Mouse (Mus musculus): ENCODE measurements around the gene Vpreb3.

- no peak for TF ChIP-seq EP300 (IDR thresholded peaks at IDR 0.05; ENCODE audit: low read depth)
- no peak for TF ChIP-seq CTCF (IDR thresholded peaks at IDR 0.05; ENCODE audit: low read depth)
These were observed 2.4 kb downstream of the Vpreb3 start for GRCm38 (mm10) chr10:75945213-75945612.

All from heart, postnatal 0 days (tissue).